Mouse (Mus musculus) kidney, embryonic 14.5 days (tissue): Measurements from ENCODE around the gene Nup88. TPM values are rescaled to one million over a fixed set of nuclear protein-coding genes. Genes with fewer than 3 reads are reported as not detected.

Experiments used
- ATAC-seq: fragments of 200-750 bp; cut with Nextera tagmentation; 2 replicates; pipeline ENCODE4 v1.8.0; 2017; ENCODE audit warnings: moderate number of reproducible peaks, mild to moderate bottlenecking, moderate TSS enrichment, moderate library complexity; ENCODE audit not compliant: low FRiP score, low TSS enrichment
- H3K27ac ChIP-seq: fragments of 300-500 bp; sonication (generic); 2 replicates; pipeline ENCODE4 v1.5.1; 2014; ENCODE audit warnings: low read depth, mild to moderate bottlenecking, low read length, moderate library complexity, mixed read lengths
- H3K27me3 ChIP-seq: fragments of 300-500 bp; sonication (generic); 2 replicates; pipeline ENCODE4 v1.6.1; 2014; ENCODE audit warnings: mild to moderate bottlenecking, low read length; ENCODE audit not compliant: control insufficient read depth, insufficient read depth
- H3K36me3 ChIP-seq: fragments of 300-500 bp; sonication (generic); 2 replicates; pipeline ENCODE4 v1.6.1; 2014; ENCODE audit warnings: low read length, mixed read lengths; ENCODE audit not compliant: control insufficient read depth, insufficient read depth
- H3K4me1 ChIP-seq: fragments of 300-500 bp; sonication (generic); 2 replicates; pipeline ENCODE4 v1.6.1; 2014; ENCODE audit warnings: low read length, mixed read lengths; ENCODE audit not compliant: control insufficient read depth, insufficient read depth
- H3K4me2 ChIP-seq: fragments of 300-500 bp; sonication (generic); replicated peaks from 2 replicates; pipeline ENCODE4 v1.6.1; 2014; ENCODE audit warnings: low read depth, mild to moderate bottlenecking, low read length
- H3K4me3 ChIP-seq: fragments of 300-500 bp; sonication (generic); 2 replicates; pipeline ENCODE4 v1.5.1; 2014; ENCODE audit warnings: mild to moderate bottlenecking, low read length
- H3K9ac ChIP-seq: fragments of 300-500 bp; sonication (generic); 2 replicates; pipeline ENCODE4 v1.6.1; 2014; ENCODE audit warnings: low read depth, mild to moderate bottlenecking, low read length, moderate library complexity
- H3K9me3 ChIP-seq: fragments of 300-500 bp; sonication (generic); 2 replicates; pipeline ENCODE4 v1.6.1; 2016; ENCODE audit warnings: low read length; ENCODE audit not compliant: control insufficient read depth
- WGBS: fragments of 180-500 bp; shearing (Covaris S2); extraction: QIAGEN DNeasy Blood & Tissue Kit; methylation state at CpG from one replicate; pipeline ENCODE4 v1.1.7; 2014; 5-methylcytosine and 5-hydroxymethylcytosine counted together
- polyA plus RNA-seq: library from polyadenylated mRNA; unstranded; fragments of >200 nt; fragmentation: Nextera tagmentation; extraction: Ambion mirVana; gene quantifications from 2 replicates; pipeline ENCODE4 v1.2.1, GENCODE M21; 2014

Gene Nup88
- polyA plus RNA-seq, 1 experiment from 2014 or later, result 142 TPM

- H3K4me3 ChIP-seq, result no peak overlapping the region
- H3K27me3 ChIP-seq, result no peaks in the 10 kb centered on the region
- 93% methylated on average over 4 of the region's 4 CpGs for WGBS
- H3K36me3 ChIP-seq, result peaks cover 91% of the 10 kb centered on the region
- H3K27ac ChIP-seq, result no peak overlapping the region
- H3K9me3 ChIP-seq, result no peaks in the 10 kb centered on the region
- H3K4me2 ChIP-seq, result no peak overlapping the region
- no peak for ATAC-seq
- no peaks in the 10 kb centered on the region for H3K4me1 ChIP-seq
- H3K9ac ChIP-seq, result no peak overlapping the region
Observed at GRCm38 (mm10) chr11:70944935-70945817, 24.6 kb downstream of the Nup88 start.

GRCm38 (mm10) chr11:70943651-70944050 is 26.1 kb downstream of the Nup88 start:
- peaks cover 90% of the 10 kb centered on the region for H3K36me3 ChIP-seq
- H3K27ac ChIP-seq, result no peak overlapping the region
- 93% methylated on average over 7 of the region's 7 CpGs for WGBS
- H3K9ac ChIP-seq, result no peak overlapping the region
- H3K4me1 ChIP-seq, result no peaks in the 10 kb centered on the region
- no peaks in the 10 kb centered on the region for H3K9me3 ChIP-seq
- H3K4me2 ChIP-seq, result no peak overlapping the region
- H3K4me3 ChIP-seq, result no peak overlapping the region
- H3K27me3 ChIP-seq, result no peaks in the 10 kb centered on the region
- no peak for ATAC-seq

GRCm38 (mm10) chr11:70942596-70942995 is 27.2 kb downstream of the Nup88 start:
- Histone ChIP-seq H3K9me3 (no peaks in the 10 kb centered on the region), H3K27ac (no peak overlapping the region), H3K9ac (no peak overlapping the region), H3K4me3 (no peak overlapping the region), H3K36me3 (peaks cover 89% of the 10 kb centered on the region), H3K4me2 (no peak overlapping the region), H3K27me3 (no peaks in the 10 kb centered on the region), H3K4me1 (no peaks in the 10 kb centered on the region)
- no peak for ATAC-seq
- 95% methylated on average over 1 of the region's 1 CpGs for WGBS

DNA sequence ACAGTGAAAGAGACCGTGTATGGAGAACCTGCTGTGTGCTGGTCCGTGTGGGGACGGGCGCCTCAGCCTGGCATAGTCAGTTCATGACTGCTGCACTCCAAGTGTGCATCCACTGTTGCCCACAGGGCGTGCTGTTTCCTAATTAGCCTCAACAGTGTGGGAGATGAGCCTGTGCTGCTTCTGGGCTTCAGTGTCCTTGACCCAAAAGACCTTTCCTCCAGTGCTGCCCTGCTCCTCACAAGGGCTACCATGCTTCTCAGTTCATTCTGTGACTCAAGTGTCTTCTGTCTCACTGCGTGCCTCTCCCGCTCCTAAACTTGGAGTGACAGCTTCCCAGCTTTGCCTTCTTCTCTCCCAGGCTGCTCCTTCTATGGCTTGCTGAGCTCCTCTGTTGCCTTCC is 34.5 kb downstream of the Nup88 start:
- Histone ChIP-seq H3K9me3 (no peaks in the 10 kb centered on the region), H3K9ac (no peak overlapping the region), H3K27ac (no peak overlapping the region), H3K27me3 (no peaks in the 10 kb centered on the region), H3K4me2 (no peak overlapping the region), H3K36me3 (peaks cover 71% of the 10 kb centered on the region), H3K4me3 (no peak overlapping the region), H3K4me1 (no peaks in the 10 kb centered on the region)
- 95% methylated on average over 7 of the region's 7 CpGs for WGBS
- no peak for ATAC-seq

GRCm38 (mm10) chr11:70931461-70931860 is 38.3 kb downstream of the Nup88 start:
- 85% methylated on average over 5 of the region's 5 CpGs for WGBS
- no peak overlapping the region for H3K27ac ChIP-seq
- ATAC-seq, result no peak
- H3K27me3 ChIP-seq, result no peaks in the 10 kb centered on the region
- H3K4me2 ChIP-seq, result no peak overlapping the region
- no peaks in the 10 kb centered on the region for H3K4me1 ChIP-seq
- H3K9ac ChIP-seq, result no peak overlapping the region
- H3K9me3 ChIP-seq, result no peaks in the 10 kb centered on the region
- H3K4me3 ChIP-seq, result no peak overlapping the region
- peaks cover 45% of the 10 kb centered on the region for H3K36me3 ChIP-seq

DNA sequence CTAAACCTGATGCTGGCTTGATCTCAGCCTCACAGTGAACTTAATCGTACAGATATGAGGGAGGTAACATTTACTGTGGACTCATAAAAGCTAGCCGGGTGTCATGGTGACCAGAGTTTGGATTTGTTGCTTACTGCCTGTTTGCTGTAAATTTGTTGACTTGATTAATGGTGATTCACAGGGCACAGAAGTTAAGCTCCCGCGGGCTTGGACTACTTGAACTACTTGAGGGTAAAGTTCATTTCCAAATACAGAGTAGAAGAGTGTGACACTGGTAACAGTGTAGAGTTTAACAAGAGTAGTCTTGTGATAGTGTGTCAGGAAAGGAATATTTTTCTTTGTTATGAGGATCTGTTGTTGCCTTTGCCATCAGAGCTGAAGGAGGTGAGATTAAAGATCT is 50.2 kb downstream of the Nup88 start:
- no peak overlapping the region for H3K4me2 ChIP-seq
- no peak overlapping the region for H3K27ac ChIP-seq
- H3K9ac ChIP-seq, result no peak overlapping the region
- no peak overlapping the region for H3K4me3 ChIP-seq
- H3K36me3 ChIP-seq, result peaks cover 33% of the 10 kb centered on the region
- H3K27me3 ChIP-seq, result no peaks in the 10 kb centered on the region
- H3K9me3 ChIP-seq, result no peaks in the 10 kb centered on the region
- no peak for ATAC-seq
- 67% methylated on average over 4 of the region's 4 CpGs for WGBS
- no peaks in the 10 kb centered on the region for H3K4me1 ChIP-seq

DNA sequence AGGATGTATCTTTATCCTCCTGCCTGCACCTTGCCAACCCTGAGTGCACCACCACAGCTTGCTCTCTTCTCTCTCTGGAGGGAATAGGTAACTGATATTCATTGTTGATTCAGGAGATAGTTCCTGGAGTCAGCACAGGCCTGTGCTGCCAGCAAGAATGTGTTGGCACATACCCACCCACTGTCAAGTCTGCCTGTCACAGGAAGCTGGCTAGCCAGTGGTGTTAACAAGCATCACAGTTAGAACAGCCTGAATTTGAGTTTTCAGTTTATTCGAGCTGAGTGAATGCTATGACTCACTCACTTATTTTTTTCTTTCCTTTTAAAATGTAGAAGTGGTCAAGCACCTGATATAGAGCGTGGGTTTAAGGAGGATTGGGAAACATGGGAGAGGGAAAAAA is 51.9 kb downstream of the Nup88 start:
- H3K27me3 ChIP-seq, result no peaks in the 10 kb centered on the region
- ATAC-seq, result no peak
- H3K4me1 ChIP-seq, result no peaks in the 10 kb centered on the region
- WGBS, result 89% methylated on average over 2 of the region's 2 CpGs
- H3K36me3 ChIP-seq, result peaks cover 29% of the 10 kb centered on the region
- no peak overlapping the region for H3K4me3 ChIP-seq
- H3K9me3 ChIP-seq, result no peaks in the 10 kb centered on the region
- no peak overlapping the region for H3K27ac ChIP-seq
- H3K4me2 ChIP-seq, result no peak overlapping the region
- no peak overlapping the region for H3K9ac ChIP-seq

DNA sequence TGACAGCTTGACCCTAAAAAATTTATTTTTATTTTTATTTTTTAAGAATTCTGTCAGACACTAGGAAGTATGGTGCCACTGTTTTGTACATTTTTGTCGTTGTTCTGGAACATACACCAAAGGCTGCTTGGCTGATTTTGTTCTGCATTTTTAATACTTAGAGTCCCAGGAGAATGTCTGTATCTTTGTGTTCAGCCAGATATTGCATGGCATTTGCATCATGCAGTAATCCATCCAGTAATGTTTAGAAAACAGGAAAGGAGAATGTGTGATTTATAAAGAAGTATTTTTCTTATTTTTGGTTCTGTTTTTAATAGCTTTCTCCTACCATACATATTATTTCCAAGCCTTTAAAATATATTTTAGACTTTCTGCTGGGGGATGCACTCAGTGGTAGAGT is 57.9 kb downstream of the Nup88 start:
- no peaks in the 10 kb centered on the region for H3K9me3 ChIP-seq
- peaks cover 23% of the 10 kb centered on the region for H3K36me3 ChIP-seq
- H3K4me2 ChIP-seq, result no peak overlapping the region
- no peaks in the 10 kb centered on the region for H3K4me1 ChIP-seq
- H3K27me3 ChIP-seq, result no peaks in the 10 kb centered on the region
- 83% methylated on average over 1 of the region's 1 CpGs for WGBS
- ATAC-seq, result no peak
- no peak overlapping the region for H3K27ac ChIP-seq
- no peak overlapping the region for H3K4me3 ChIP-seq
- H3K9ac ChIP-seq, result no peak overlapping the region

DNA sequence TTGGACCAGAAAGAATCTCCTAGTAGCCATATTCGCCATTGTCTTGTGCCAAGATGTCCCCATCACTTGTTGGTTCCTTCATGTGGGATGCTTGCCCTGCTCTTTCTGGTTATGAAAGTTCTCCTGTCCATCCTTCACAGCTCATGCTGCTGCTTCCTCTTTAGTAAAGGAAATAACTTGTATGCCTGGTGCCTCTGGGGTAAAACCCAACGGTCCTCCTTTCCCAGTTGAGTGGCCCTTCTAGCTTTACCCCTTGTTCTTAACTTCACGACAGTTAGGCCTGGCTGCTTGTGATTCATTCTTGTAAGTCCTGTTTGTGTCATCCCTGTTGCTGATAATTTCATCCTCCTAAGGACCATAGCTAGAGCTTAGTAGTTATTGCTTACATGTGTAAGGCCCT is 58.5 kb downstream of the Nup88 start:
- H3K9ac ChIP-seq, result no peak overlapping the region
- peaks cover 23% of the 10 kb centered on the region for H3K36me3 ChIP-seq
- no peak overlapping the region for H3K27ac ChIP-seq
- no peaks in the 10 kb centered on the region for H3K4me1 ChIP-seq
- no peaks in the 10 kb centered on the region for H3K9me3 ChIP-seq
- no peak overlapping the region for H3K4me2 ChIP-seq
- no peaks in the 10 kb centered on the region for H3K27me3 ChIP-seq
- 95% methylated on average over 3 of the region's 3 CpGs for WGBS
- no peak overlapping the region for H3K4me3 ChIP-seq
- no peak for ATAC-seq
